Mouse (Mus musculus) neural tube, embryonic 15.5 days (tissue): ENCODE data around the gene Fpr2. TPM values are rescaled to one million over a fixed set of nuclear protein-coding genes. Genes with fewer than 3 reads are reported as not detected.
"Not testable (repeated sequence)": the region's sequence is repeated elsewhere in the genome, so short reads cannot be mapped to it uniquely, and the experiment has no call there.

Experiments used
- ATAC-seq: fragments of 200-750 bp; cut with Nextera tagmentation; 2 replicates; pipeline ENCODE4 v1.8.0; 2017; ENCODE audit warnings: mild to moderate bottlenecking, moderate TSS enrichment, moderate library complexity; ENCODE audit not compliant: low FRiP score
- H3K27ac ChIP-seq: fragments of 300-500 bp; sonication (generic); replicated peaks from 2 replicates; pipeline ENCODE4 v1.5.1; 2015; ENCODE audit warnings: mild to moderate bottlenecking, inconsistent platforms
- H3K27me3 ChIP-seq: fragments of 300-500 bp; sonication (generic); replicated peaks from 2 replicates; pipeline ENCODE4 v1.6.1; 2015; ENCODE audit warnings: inconsistent platforms
- H3K36me3 ChIP-seq: fragments of 300-500 bp; sonication (generic); 2 replicates; pipeline ENCODE4 v1.6.1; 2015; ENCODE audit warnings: inconsistent platforms
- H3K4me1 ChIP-seq: fragments of 300-500 bp; sonication (generic); 2 replicates; pipeline ENCODE4 v1.6.1; 2015; ENCODE audit warnings: inconsistent platforms
- H3K4me2 ChIP-seq: fragments of 300-500 bp; sonication (generic); 2 replicates; pipeline ENCODE4 v1.6.1; 2015; ENCODE audit warnings: inconsistent platforms, mild to moderate bottlenecking, moderate library complexity
- H3K4me3 ChIP-seq: fragments of 300-500 bp; sonication (generic); replicated peaks from 2 replicates; pipeline ENCODE4 v1.5.1; 2015; ENCODE audit warnings: mild to moderate bottlenecking, inconsistent platforms
- H3K9ac ChIP-seq: fragments of 300-500 bp; sonication (generic); replicated peaks from 2 replicates; pipeline ENCODE4 v1.6.1; 2015; ENCODE audit warnings: mild to moderate bottlenecking, inconsistent platforms
- H3K9me3 ChIP-seq: fragments of 300-500 bp; sonication (generic); replicated peaks from 2 replicates; pipeline ENCODE4 v1.6.1; 2016; ENCODE audit warnings: inconsistent platforms
- WGBS: fragments of 180-500 bp; shearing (Covaris S2); methylation state at CpG from one replicate; pipeline ENCODE4 v1.1.7; 2015; ENCODE audit warnings: mixed read lengths; 5-methylcytosine and 5-hydroxymethylcytosine counted together
- polyA plus RNA-seq: library from polyadenylated mRNA; unstranded; fragments of >200 nt; fragmentation: Nextera tagmentation; extraction: Ambion mirVana; gene quantifications from 2 replicates; pipeline ENCODE4 v1.2.1, GENCODE M21; 2015

Gene Fpr2
- polyA plus RNA-seq = 0.44 TPM in 1 of 2 replicates, not detected in the other

DNA sequence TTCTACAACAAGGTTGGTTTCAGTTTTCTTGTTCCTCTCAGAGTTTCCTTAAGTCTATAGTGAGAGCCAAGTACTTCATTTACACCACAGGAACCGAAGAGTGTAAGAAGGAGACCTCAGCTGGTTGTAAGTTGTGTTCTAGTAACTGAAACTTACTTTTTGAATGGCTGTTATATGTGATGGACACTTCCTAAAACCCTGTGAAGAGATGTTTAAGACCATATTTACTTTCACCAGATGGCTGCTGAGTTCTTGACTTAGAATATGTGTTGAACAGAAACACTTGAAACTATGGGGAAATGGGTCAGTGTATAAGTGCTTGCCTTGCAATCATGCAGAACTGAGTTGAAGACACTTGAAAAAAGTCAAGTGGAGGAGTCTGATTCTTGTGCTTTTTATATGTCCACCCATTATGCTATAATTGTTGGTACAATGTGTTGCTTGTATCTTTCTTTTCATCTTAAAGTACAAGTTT is at the start of gene Fpr2, which contains the start of gene Fpr3:
Gene Fpr2, plus strand, starts transcription at position 51 of the 475 bp plus-strand sequence.
Gene Fpr3, plus strand, starts transcription at position 79 of the 475 bp plus-strand sequence.
- Histone ChIP-seq H3K4me1 (no peaks in the 10 kb centered on the region), H3K9ac (no peak within 1 kb of the TSS), H3K4me3 (no peak within 1 kb of the TSS), H3K9me3 (no peaks in the 10 kb centered on the region), H3K27me3 (no peaks in the 10 kb centered on the region), H3K4me2 (no peak within 1 kb of the TSS), H3K36me3 (no peaks in the 10 kb centered on the region), H3K27ac (no peak within 1 kb of the TSS)
- ATAC-seq = no peak
- 69% methylated on average over 1 of the region's 1 CpGs for WGBS

DNA sequence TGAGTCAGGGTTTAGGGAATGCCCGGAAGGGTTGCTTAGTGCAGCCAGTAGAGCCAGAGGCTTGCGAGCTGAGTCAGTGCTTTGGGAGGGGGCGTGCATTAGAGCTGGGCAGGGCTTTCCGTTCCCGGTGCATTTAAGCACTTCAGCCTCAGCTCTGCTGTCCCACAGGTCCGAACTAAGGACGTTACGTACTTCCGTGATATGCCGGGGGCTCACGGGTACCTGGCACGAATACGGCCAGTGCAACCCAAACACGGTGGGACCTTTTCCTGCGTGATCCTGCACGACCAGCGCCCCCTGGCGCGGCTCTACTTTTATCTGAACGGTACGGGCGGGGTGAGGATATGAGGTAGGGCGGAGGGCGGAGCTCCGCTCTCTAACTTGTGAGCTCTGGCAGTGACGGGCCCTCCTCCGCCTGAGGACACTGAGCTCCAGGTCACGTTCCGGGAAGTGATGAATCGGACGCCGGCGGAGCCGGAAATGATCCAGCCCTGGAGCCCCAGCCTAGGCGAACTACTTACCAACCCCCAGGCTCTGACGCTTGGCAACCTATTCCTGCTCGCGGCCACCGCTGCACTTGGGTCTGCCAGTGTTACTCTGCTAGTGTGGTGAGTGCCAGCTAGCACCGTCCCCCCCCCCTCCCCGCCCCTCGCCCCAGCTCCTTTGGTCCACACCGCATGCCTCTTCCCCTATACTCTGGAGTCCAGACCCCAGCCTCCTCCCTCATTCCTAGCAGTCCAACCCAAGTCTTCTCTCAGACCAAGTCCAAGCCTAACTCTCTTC is 49.5 kb upstream of the Fpr2 start:
- H3K36me3 ChIP-seq = peaks cover 19% of the 10 kb centered on the region
- under 1% methylated on average over 43 of the region's 43 CpGs for whole genome bisulfite sequencing
- peak; percentile 97 for ATAC-seq
- no peaks in the 10 kb centered on the region for H3K9me3 ChIP-seq
- peak overlapping the region; percentile 88 for H3K27ac ChIP-seq
- H3K4me1 ChIP-seq = peaks cover 58% of the 10 kb centered on the region
- peak overlapping the region; percentile 76 for H3K4me2 ChIP-seq
- H3K9ac ChIP-seq = peak overlapping the region; percentile 63
- no peaks in the 10 kb centered on the region for H3K27me3 ChIP-seq
- H3K4me3 ChIP-seq = peak overlapping the region; percentile 45

DNA sequence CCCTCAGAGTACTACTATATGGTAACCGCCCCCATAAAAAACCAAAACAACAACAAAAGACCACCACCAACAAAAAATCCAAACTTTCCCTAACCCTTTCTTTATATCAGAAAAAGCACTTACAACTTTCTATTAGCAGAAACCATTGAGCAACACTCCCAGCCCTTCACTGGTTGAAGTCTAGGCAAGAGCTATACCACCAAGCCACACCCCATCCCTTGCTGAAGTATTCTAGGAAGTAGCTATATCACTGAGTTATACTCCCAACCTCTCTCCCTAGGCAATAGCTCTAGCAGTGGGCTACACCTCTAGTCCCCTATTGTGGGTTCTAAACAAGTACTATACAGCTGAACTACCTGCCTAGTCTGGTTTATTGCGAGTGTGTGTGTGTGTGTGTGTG is 48.3 kb upstream of the Fpr2 start:
- H3K27ac ChIP-seq = peak overlapping the region; percentile 88; the same call in 1 of the 2 replicates
- no peak for ATAC-seq
- peak overlapping the region; percentile 76 for H3K4me2 ChIP-seq
- peaks cover 16% of the 10 kb centered on the region for H3K36me3 ChIP-seq
- no peaks in the 10 kb centered on the region for H3K27me3 ChIP-seq
- H3K9me3 ChIP-seq = no peaks in the 10 kb centered on the region
- H3K9ac ChIP-seq = no peak overlapping the region
- no peak overlapping the region for H3K4me3 ChIP-seq
- WGBS = 97% methylated on average over 2 of the region's 2 CpGs
- H3K4me1 ChIP-seq = peaks cover 47% of the 10 kb centered on the region

DNA sequence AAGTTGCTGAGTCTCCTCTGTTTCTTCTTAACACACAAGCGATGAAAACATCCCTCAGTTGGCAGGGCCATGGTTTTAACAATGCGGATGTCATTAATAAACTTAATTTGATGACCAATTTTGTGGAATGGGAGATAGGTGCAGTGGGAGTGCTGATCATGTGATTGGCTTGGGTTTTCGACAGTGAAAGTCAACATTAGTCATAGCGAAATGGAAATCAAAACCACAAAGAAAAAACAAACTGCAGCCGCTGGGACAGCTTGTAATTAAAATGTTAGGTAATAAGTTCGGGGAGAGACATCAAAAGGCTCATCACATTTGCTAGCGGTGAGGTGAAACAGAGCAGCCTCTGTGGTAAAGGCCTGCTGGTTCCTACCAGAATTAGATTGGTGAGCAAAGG is 46.8 kb upstream of the Fpr2 start:
- 85% methylated on average over 7 of the region's 7 CpGs for WGBS
- H3K27me3 ChIP-seq = no peaks in the 10 kb centered on the region
- H3K9ac ChIP-seq = no peak overlapping the region
- no peaks in the 10 kb centered on the region for H3K9me3 ChIP-seq
- H3K27ac ChIP-seq = no peak overlapping the region
- no peak overlapping the region for H3K4me2 ChIP-seq
- H3K4me3 ChIP-seq = no peak overlapping the region
- no peak for ATAC-seq
- peaks cover 34% of the 10 kb centered on the region for H3K4me1 ChIP-seq
- peaks cover 15% of the 10 kb centered on the region for H3K36me3 ChIP-seq

DNA sequence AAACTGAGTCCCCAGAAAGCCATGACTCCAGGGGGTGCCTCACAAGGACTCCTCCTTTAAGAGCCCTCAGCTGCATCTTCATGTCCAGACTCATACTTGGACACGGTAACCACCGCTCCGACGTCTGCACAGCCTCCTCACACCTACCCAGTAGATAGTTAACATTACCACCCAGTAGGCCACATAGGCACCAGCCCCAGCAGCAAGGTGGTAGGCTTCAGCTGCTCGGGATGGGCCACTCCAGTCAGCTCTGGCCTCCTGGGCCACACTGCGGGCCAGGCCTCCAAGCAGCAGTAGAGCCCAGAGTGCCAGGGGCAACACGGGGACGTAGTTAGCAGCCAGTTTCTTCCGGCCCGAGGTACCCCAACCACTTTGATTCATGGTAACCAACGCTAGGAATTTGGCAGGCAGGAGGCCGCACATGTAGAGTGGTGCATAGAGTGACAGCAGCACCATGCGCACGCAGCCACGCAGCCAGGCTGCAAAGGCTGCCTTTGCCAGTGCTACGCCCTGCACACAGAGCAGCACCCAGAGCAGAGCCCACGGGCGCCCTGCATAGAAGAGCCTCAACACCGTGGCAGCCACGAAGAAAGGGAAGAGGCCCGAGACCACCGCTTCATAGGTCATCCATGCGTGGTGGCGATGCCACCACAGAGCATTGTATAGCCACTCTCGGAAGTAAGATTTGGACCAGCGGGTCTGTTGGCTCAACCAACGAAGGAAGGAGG is 43.9 kb upstream of the Fpr2 start:
- no peak overlapping the region for H3K4me3 ChIP-seq
- H3K27ac ChIP-seq = no peak overlapping the region
- peaks cover 7% of the 10 kb centered on the region; the same call in 1 of the 2 replicates for H3K36me3 ChIP-seq
- ATAC-seq = peak; percentile 27; the same call in 1 of the 2 replicates
- H3K4me1 ChIP-seq = peaks cover 9% of the 10 kb centered on the region
- H3K9ac ChIP-seq = no peak overlapping the region
- 71% methylated on average over 27 of the region's 27 CpGs for WGBS
- no peaks in the 10 kb centered on the region for H3K27me3 ChIP-seq
- H3K9me3 ChIP-seq = no peaks in the 10 kb centered on the region
- H3K4me2 ChIP-seq = no peak overlapping the region

DNA sequence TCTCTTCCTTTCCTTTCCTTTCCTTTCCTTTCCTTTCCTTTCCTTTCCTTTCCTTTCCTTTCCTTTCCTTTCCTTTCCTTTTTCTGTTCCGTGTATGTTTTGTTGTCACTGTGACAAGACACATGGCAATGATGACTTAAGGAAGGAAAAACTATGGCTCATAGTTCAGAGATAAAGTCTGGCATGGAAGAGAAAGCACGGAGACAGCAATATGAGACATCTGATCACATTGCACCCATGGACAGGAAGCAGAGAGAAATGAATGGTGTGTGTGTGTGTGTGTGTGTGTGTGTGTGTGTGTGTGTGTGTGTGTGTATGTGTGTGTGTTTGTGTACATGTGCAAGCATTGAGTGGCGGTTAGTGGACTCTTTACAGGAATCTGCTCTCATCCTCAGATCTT is 43.0 kb upstream of the Fpr2 start:
- 94% methylated on average over 3 of the region's 3 CpGs for WGBS
- H3K27me3 ChIP-seq, H3K9me3 ChIP-seq, H3K9ac ChIP-seq, H3K4me1 ChIP-seq, ATAC-seq, H3K27ac ChIP-seq, H3K36me3 ChIP-seq, H3K4me3 ChIP-seq, H3K4me2 ChIP-seq: not testable (repeated sequence)

DNA sequence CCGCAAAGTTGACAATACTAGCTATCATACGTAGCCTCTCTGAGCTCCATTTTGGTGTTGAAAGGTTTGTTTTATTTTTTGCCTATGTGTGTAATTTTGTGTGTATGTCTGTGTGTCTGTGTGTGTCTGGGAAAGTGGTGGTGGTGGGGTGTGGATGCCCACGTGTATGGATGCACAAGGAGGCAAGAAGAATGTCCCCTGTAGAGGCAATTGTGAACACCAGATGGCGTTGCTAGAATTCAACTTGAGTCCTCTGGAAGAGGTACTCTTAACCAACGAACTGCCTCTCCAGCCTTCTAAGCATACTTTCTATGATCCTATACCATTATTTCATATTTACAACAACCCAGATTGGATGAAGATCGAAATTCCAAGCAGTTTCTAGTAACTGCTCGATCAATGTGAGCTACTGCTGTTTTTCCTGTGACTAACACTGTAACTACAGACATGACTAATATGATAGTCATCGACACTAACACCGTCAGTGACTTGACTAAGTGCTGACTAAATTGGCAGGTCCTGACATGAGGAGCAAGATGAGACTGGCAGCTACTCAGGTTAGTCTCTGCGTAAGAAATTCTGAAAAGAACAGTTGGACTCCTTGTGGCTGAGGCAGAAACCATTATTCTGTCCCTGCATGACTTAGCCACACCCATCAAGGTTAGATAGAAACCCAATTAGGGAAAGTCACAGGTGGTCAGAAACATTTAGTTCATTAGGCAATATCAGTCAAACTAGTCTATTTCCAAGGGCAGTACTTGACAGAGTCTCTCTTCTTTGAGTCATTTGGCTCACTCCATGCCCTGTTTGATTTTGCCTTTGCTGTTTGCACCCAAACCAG is 42.2 kb upstream of the Fpr2 start:
- no peak overlapping the region for H3K27ac ChIP-seq
- WGBS = 73% methylated on average over 10 of the region's 10 CpGs
- no peak for ATAC-seq
- no peaks in the 10 kb centered on the region for H3K27me3 ChIP-seq
- H3K9ac ChIP-seq = no peak overlapping the region
- no peaks in the 10 kb centered on the region for H3K9me3 ChIP-seq
- H3K4me3 ChIP-seq = no peak overlapping the region
- no peaks in the 10 kb centered on the region for H3K4me1 ChIP-seq
- no peak overlapping the region for H3K4me2 ChIP-seq
- peaks cover 2% of the 10 kb centered on the region; the same call in 1 of the 2 replicates for H3K36me3 ChIP-seq

DNA sequence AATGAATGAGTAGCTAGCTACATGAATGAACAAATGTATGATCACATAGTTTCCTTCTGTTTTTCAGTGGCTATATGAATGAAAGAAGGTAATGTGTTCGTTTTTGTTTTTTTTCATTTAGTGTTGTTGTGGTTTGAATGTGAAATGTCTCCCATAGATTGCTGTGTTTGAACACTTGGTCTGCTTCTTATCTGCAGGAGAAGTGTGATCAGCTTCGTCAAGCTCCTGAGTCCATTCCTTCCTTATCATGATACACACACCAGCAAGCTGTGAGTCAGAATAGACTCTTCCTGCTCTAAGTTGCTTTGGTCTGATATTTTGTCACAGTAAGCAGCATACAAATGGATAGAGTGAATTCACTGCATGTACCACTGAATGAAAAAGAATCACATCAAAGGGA is 38.6 kb upstream of the Fpr2 start:
- Histone ChIP-seq H3K27me3 (no peaks in the 10 kb centered on the region), H3K36me3 (no peaks in the 10 kb centered on the region), H3K9me3 (no peaks in the 10 kb centered on the region), H3K4me2 (no peak overlapping the region), H3K4me3 (no peak overlapping the region), H3K27ac (no peak overlapping the region), H3K9ac (no peak overlapping the region), H3K4me1 (no peaks in the 10 kb centered on the region)
- WGBS = 93% methylated on average over 2 of the region's 2 CpGs
- ATAC-seq = no peak

DNA sequence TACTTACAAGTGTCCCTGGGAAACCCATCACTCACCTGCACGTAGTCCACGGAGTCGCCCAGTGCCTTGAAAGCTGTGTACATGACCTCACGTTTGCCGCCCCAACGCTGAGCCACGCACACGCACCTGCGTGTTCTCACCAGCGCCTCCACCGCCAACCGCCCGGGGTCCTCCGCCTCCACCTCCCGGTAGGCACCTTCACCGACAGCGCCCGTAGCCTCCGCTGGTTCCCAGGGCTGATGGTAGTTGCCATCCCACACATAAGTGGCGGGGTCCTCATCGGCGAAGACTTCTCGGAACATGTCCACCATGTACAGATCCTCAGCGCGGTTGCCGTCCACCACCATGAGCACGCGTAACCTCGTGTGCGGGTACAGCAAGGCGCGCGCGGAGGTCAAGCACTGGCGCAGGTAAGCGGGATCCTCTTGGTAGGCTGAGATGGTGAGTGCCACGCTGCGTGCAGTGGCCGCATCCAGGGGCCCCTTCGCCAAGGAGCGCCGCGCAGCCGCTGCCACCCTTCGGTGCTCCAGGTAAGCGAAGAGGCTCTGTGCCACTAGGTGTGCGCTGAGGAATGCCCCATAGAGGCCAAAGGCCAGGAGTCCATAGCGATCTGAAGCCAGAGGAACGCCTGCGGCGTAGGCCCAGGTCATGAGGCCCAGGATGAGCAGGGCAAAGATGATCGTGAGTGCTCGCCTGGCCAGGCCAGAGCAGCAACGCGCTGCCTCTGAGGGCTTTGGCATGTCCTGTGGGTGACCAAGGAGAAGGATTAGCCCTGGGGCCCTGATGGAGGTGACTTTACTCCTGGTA is 37.5 kb upstream of the Fpr2 start:
- Histone ChIP-seq H3K27ac (no peak overlapping the region), H3K36me3 (no peaks in the 10 kb centered on the region), H3K9me3 (no peaks in the 10 kb centered on the region), H3K4me2 (peak overlapping the region; percentile 57), H3K4me3 (peak overlapping the region; percentile 37), H3K4me1 (no peaks in the 10 kb centered on the region), H3K27me3 (no peaks in the 10 kb centered on the region), H3K9ac (peak overlapping the region; percentile 8)
- WGBS = 17% methylated on average over 55 of the region's 55 CpGs
- ATAC-seq = peak; percentile 77

DNA sequence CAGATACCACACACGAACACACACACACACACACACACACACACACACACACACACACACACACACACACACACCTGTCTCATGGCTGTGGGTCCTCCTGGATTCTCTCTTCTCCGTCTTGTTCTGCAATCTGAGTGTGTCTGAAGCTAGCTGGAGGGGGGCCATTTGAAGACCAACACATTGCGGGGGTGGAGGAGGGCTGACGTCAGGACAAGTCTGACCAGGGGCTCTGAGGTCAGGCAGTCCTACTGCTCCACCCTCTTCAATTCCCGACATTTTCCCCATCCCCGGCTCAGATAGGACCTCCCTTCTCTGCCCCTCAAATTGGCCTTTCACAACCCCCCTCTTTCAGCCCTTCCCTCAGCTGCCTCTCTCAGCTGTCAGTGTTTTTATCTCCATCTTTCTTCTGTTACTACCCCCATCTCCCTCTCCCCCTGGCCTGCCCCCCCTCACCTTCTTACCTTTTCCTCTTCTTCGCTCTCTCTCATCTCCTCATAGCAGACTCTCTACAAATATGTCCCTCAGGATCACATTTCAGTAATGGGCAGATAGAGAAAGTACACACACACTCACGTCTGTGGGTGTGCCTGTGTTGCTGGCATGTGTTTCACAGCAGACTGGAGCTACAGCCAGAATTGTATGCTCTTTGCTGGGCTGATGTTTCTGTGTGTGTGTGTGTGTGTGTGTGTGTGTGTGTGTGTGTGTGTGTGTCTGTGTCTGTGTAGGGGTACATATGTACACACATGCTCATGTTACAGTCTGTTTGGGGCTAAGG is 32.4 kb upstream of the Fpr2 start, which contains the start of gene Has1:
Gene Has1, minus strand, starts transcription at position 142 of the 775 bp plus-strand sequence.
- Histone ChIP-seq H3K36me3 (no peaks in the 10 kb centered on the region), H3K27ac (no peak within 1 kb of the TSS), H3K4me3 (no peak within 1 kb of the TSS), H3K4me2 (no peak within 1 kb of the TSS), H3K4me1 (no peaks in the 10 kb centered on the region), H3K9me3 (no peaks in the 10 kb centered on the region), H3K9ac (no peak within 1 kb of the TSS), H3K27me3 (no peaks in the 10 kb centered on the region)
- WGBS = 55% methylated on average over 7 of the region's 8 CpGs
- ATAC-seq = no peak
